Mouse (Mus musculus): Measurements from ENCODE around the gene 1700001J03Rik. TPM values are rescaled to one million over a fixed set of nuclear protein-coding genes. Genes with fewer than 3 reads are reported as not detected.
"Not testable (repeated sequence)": the region's sequence is repeated elsewhere in the genome, so short reads cannot be mapped to it uniquely, and the experiment has no call there.

1700001J03Rik gene
- polyA plus RNA-seq (2015; fragmentation: Nextera tagmentation; extraction: Ambion mirVana), result not detected in 2 replicates

GRCm38 (mm10) chr5:146185204-146185603, at the start of gene 1700001J03Rik:
Gene 1700001J03Rik (minus strand): TSS chr5:146185304.
- not testable (repeated sequence) for H3K9ac ChIP-seq; ATAC-seq (ENCODE audit: low FRiP score); H3K4me2 ChIP-seq; H3K36me3 ChIP-seq; H3K4me1 ChIP-seq (replicated peaks); H3K4me3 ChIP-seq; H3K9me3 ChIP-seq; H3K27ac ChIP-seq; H3K27me3 ChIP-seq
- WGBS, result 77% methylated on average over 4 of the region's 4 CpGs

- no peak overlapping the region for H3K4me2 ChIP-seq
- H3K4me3 ChIP-seq, result no peak overlapping the region
- no peaks in the 10 kb centered on the region for H3K27me3 ChIP-seq
- H3K27ac ChIP-seq, result no peak overlapping the region
- no peaks in the 10 kb centered on the region for H3K36me3 ChIP-seq
- WGBS, result 79% methylated on average over 1 of the region's 1 CpGs
- no peaks in the 10 kb centered on the region for H3K9me3 ChIP-seq
- no peak overlapping the region for H3K9ac ChIP-seq
- peaks cover 47% of the 10 kb centered on the region for H3K4me1 ChIP-seq (replicated peaks)
- no peak for ATAC-seq (ENCODE audit: low FRiP score)
Measured at GRCm38 (mm10) chr5:146234336-146234735, 49.2 kb upstream of the 1700001J03Rik start.

- ATAC-seq (ENCODE audit: low FRiP score), result no peak
Measured at GRCm38 (mm10) chr5:146232816-146233215, 47.7 kb upstream of the 1700001J03Rik start.

GRCm38 (mm10) chr5:146232056-146232675, 47.1 kb upstream of the 1700001J03Rik start:
- no peaks in the 10 kb centered on the region for H3K27me3 ChIP-seq
- peak overlapping the region; percentile 91 for H3K4me3 ChIP-seq
- peak overlapping the region; percentile 93 for H3K9ac ChIP-seq
- H3K27ac ChIP-seq, result no peak overlapping the region
- H3K4me2 ChIP-seq, result peak overlapping the region; percentile 76
- peaks cover 37% of the 10 kb centered on the region for H3K4me1 ChIP-seq (replicated peaks)
- WGBS, result 36% methylated on average over 6 of the region's 6 CpGs
- ATAC-seq (ENCODE audit: low FRiP score), result no peak
- H3K36me3 ChIP-seq, result no peaks in the 10 kb centered on the region
- H3K9me3 ChIP-seq, result no peaks in the 10 kb centered on the region

More at GRCm38 (mm10) chr5:146232816-146233215, 47.7 kb upstream of the 1700001J03Rik start:
- WGBS, result 70% methylated on average over 11 of the region's 11 CpGs
- Histone ChIP-seq H3K4me2 (peak overlapping the region; percentile 76), H3K9ac (0 out of 2 replicates have a peak overlapping the region, but pooled peaks have one; percentile 93), H3K4me1 (replicated peaks) (peaks cover 37% of the 10 kb centered on the region), H3K27me3 (no peaks in the 10 kb centered on the region), H3K9me3 (no peaks in the 10 kb centered on the region), H3K36me3 (no peaks in the 10 kb centered on the region), H3K4me3 (peak overlapping the region; percentile 91), H3K27ac (no peak overlapping the region)

- Histone ChIP-seq H3K9ac (peak overlapping the region; percentile 93), H3K9me3 (no peaks in the 10 kb centered on the region), H3K4me1 (replicated peaks) (peaks cover 37% of the 10 kb centered on the region), H3K4me3 (peak overlapping the region; percentile 91), H3K36me3 (no peaks in the 10 kb centered on the region), H3K27ac (peak overlapping the region; percentile 95), H3K27me3 (no peaks in the 10 kb centered on the region), H3K4me2 (peak overlapping the region; percentile 76)
- ATAC-seq (ENCODE audit: low FRiP score), result no peak
- WGBS, result 0% methylated on average over 19 of the region's 19 CpGs
Measured at GRCm38 (mm10) chr5:146231655-146231996, 46.5 kb upstream of the 1700001J03Rik start.

GRCm38 (mm10) chr5:146230864-146231654, 46.0 kb upstream of the 1700001J03Rik start, which contains the start of gene Cdk8:
Gene Cdk8 (plus strand): TSS chr5:146231230.
- Histone ChIP-seq H3K4me2 (peak within 1 kb of the TSS; percentile 76), H3K4me1 (replicated peaks) (peaks cover 34% of the 10 kb centered on the region), H3K27ac (peak within 1 kb of the TSS; percentile 95), H3K9ac (peak within 1 kb of the TSS; percentile 93), H3K4me3 (peak within 1 kb of the TSS; percentile 91), H3K36me3 (no peaks in the 10 kb centered on the region), H3K27me3 (no peaks in the 10 kb centered on the region), H3K9me3 (no peaks in the 10 kb centered on the region)
- ATAC-seq (ENCODE audit: low FRiP score), result peak; percentile 93
- WGBS, result under 1% methylated on average over 96 of the region's 102 CpGs

- peak; percentile 18 for ATAC-seq (ENCODE audit: low FRiP score)
- Histone ChIP-seq H3K9me3 (no peaks in the 10 kb centered on the region), H3K27ac (peak overlapping the region; percentile 95), H3K4me1 (replicated peaks) (peaks cover 28% of the 10 kb centered on the region), H3K9ac (peak overlapping the region; percentile 93), H3K4me2 (peak overlapping the region; percentile 76), H3K27me3 (no peaks in the 10 kb centered on the region), H3K4me3 (peak overlapping the region; percentile 91), H3K36me3 (no peaks in the 10 kb centered on the region)
- WGBS, result 62% methylated on average over 17 of the region's 17 CpGs
Measured at GRCm38 (mm10) chr5:146229869-146230650, 45.0 kb upstream of the 1700001J03Rik start.

GRCm38 (mm10) chr5:146227496-146227895, 42.4 kb upstream of the 1700001J03Rik start:
- Histone ChIP-seq H3K4me2 (no peak overlapping the region), H3K9ac (no peak overlapping the region), H3K4me1 (replicated peaks) (peaks cover 12% of the 10 kb centered on the region), H3K36me3 (no peaks in the 10 kb centered on the region), H3K27ac (no peak overlapping the region), H3K27me3 (no peaks in the 10 kb centered on the region), H3K4me3 (no peak overlapping the region), H3K9me3 (no peaks in the 10 kb centered on the region)
- ATAC-seq (ENCODE audit: low FRiP score), result no peak
- WGBS, result 91% methylated on average over 8 of the region's 8 CpGs

- 81% methylated on average over 5 of the region's 5 CpGs for WGBS
Measured at GRCm38 (mm10) chr5:146223786-146224185, 38.7 kb upstream of the 1700001J03Rik start.

GRCm38 (mm10) chr5:146221722-146222121, 36.6 kb upstream of the 1700001J03Rik start:
- Histone ChIP-seq H3K27ac (peak overlapping the region; percentile 98), H3K9me3 (no peaks in the 10 kb centered on the region), H3K4me1 (replicated peaks) (peaks cover 24% of the 10 kb centered on the region), H3K4me3 (peak overlapping the region; percentile 74), H3K36me3 (peaks cover 24% of the 10 kb centered on the region), H3K27me3 (no peaks in the 10 kb centered on the region), H3K9ac (peak overlapping the region; percentile 90), H3K4me2 (peak overlapping the region; percentile 71)
- no peak for ATAC-seq (ENCODE audit: low FRiP score)
- WGBS, result 31% methylated on average over 6 of the region's 6 CpGs

More at GRCm38 (mm10) chr5:146223786-146224185, 38.7 kb upstream of the 1700001J03Rik start:
- H3K9me3 ChIP-seq, result no peaks in the 10 kb centered on the region
- H3K9ac ChIP-seq, result no peak overlapping the region
- peaks cover 24% of the 10 kb centered on the region for H3K4me1 ChIP-seq (replicated peaks)
- no peak overlapping the region for H3K27ac ChIP-seq
- H3K4me3 ChIP-seq, result no peak overlapping the region
- H3K27me3 ChIP-seq, result no peaks in the 10 kb centered on the region
- peaks cover 8% of the 10 kb centered on the region; the same call in 1 of the 2 replicates for H3K36me3 ChIP-seq
- H3K4me2 ChIP-seq, result no peak overlapping the region
- ATAC-seq (ENCODE audit: low FRiP score), result no peak

- ATAC-seq (ENCODE audit: low FRiP score), result peak; percentile 99
- Histone ChIP-seq H3K27me3 (no peaks in the 10 kb centered on the region), H3K27ac (peak within 1 kb of the TSS; percentile 98), H3K9ac (peak within 1 kb of the TSS; percentile 90), H3K36me3 (peaks cover 28% of the 10 kb centered on the region), H3K4me2 (peak within 1 kb of the TSS; percentile 71), H3K9me3 (no peaks in the 10 kb centered on the region), H3K4me3 (peak within 1 kb of the TSS; percentile 74), H3K4me1 (replicated peaks) (peaks cover 24% of the 10 kb centered on the region)
- WGBS, result under 1% methylated on average over 66 of the region's 67 CpGs
Measured at GRCm38 (mm10) chr5:146220879-146221714, 36.0 kb upstream of the 1700001J03Rik start, which contains the start of gene Rnf6. Gene Rnf6 (minus strand): TSS chr5:146221555.

Data from hindbrain, embryonic 13.5 days (tissue).